Mouse (Mus musculus) mesoderm, embryonic 11.5 days (tissue): ENCODE measurements around the gene Pla2g15.
"Not testable (repeated sequence)": the region's sequence is repeated elsewhere in the genome, so short reads cannot be mapped to it uniquely, and the experiment has no call there.

ENCODE experiments used
- DNase-seq: peaks from one replicate; pipeline ENCODE4 v3.0.0-alpha.2; 2012; ENCODE audit warnings: low read depth, low spot score

Gene Pla2g15

GRCm38 (mm10) chr8:106168356-106169016 is 18.3 kb downstream of the Pla2g15 start, which contains the start of gene Slc7a6:
Gene Slc7a6, plus strand, starts transcription at chr8:106168857.
- DNase-seq, result peak; percentile 85

GRCm38 (mm10) chr8:106169017-106169933 is 19.1 kb downstream of the Pla2g15 start:
- DNase-seq, result peak; percentile 54

- peak; percentile 22 for DNase-seq
These were observed 19.8 kb downstream of the Pla2g15 start for GRCm38 (mm10) chr8:106169934-106170480.

GRCm38 (mm10) chr8:106173566-106173965 is 23.4 kb downstream of the Pla2g15 start:
- DNase-seq, result no peak

- DNase-seq, result peak; percentile 6
These were observed 26.7 kb downstream of the Pla2g15 start for GRCm38 (mm10) chr8:106176891-106177290.

- DNase-seq, result peak; percentile 23
These were observed 27.4 kb downstream of the Pla2g15 start for GRCm38 (mm10) chr8:106177594-106177993.

GRCm38 (mm10) chr8:106178428-106178827 is 28.2 kb downstream of the Pla2g15 start:
- DNase-seq, result no peak

- no peak for DNase-seq
These were observed 35.5 kb downstream of the Pla2g15 start for GRCm38 (mm10) chr8:106185628-106186270.

- DNase-seq, result no peak
These were observed 36.2 kb downstream of the Pla2g15 start for GRCm38 (mm10) chr8:106186394-106186793.

GRCm38 (mm10) chr8:106189162-106189561 is 39.0 kb downstream of the Pla2g15 start:
- DNase-seq, result no peak

GRCm38 (mm10) chr8:106191639-106192038 is 41.4 kb downstream of the Pla2g15 start:
- no peak for DNase-seq

- no peak for DNase-seq
These were observed 43.0 kb downstream of the Pla2g15 start for GRCm38 (mm10) chr8:106193162-106193561.

GRCm38 (mm10) chr8:106194062-106194461 is 43.9 kb downstream of the Pla2g15 start:
- no peak for DNase-seq

- DNase-seq, result peak; percentile 48
These were observed 48.5 kb downstream of the Pla2g15 start for GRCm38 (mm10) chr8:106198741-106199140.

GRCm38 (mm10) chr8:106199596-106199995 is 49.4 kb downstream of the Pla2g15 start:
- not testable (repeated sequence) for DNase-seq

GRCm38 (mm10) chr8:106210035-106210731 is 60.0 kb downstream of the Pla2g15 start:
- peak; percentile 6 for DNase-seq

GRCm38 (mm10) chr8:106210821-106211345 is 60.7 kb downstream of the Pla2g15 start, which contains the start of the genes Slc7a6os and Prmt7:
Gene Slc7a6os, minus strand, starts transcription at chr8:106210935.
Gene Prmt7, plus strand, starts transcription at chr8:106210936.
- peak; percentile 95 for DNase-seq

GRCm38 (mm10) chr8:106211421-106211820 is 61.2 kb downstream of the Pla2g15 start:
- no peak for DNase-seq

- no peak for DNase-seq
These were observed 63.8 kb downstream of the Pla2g15 start for GRCm38 (mm10) chr8:106213959-106214358.
